Mouse (Mus musculus) heart, postnatal 0 days (tissue): Measurements from ENCODE around the gene Phldb3.

Source experiments
- CTCF ChIP-seq: IDR thresholded peaks from 2 replicates; pipeline ENCODE4 v1.5.1; 2016; ENCODE audit warnings: antibody characterized with exemption, control low read depth, low read depth
- EP300 ChIP-seq: IDR thresholded peaks from 2 replicates; pipeline ENCODE4 v1.6.1; 2016; ENCODE audit warnings: antibody characterized with exemption, low read depth

- TF ChIP-seq CTCF (no peak), EP300 (no peak)
These were observed 44.9 kb upstream of the Phldb3 start for GRCm38 (mm10) chr7:24565627-24566026.
